Mouse (Mus musculus) liver, embryonic 16.5 days (tissue): ENCODE data around the gene Xlr3c. TPM values are rescaled to one million over a fixed set of nuclear protein-coding genes. Genes with fewer than 3 reads are reported as not detected.
A peak's percentile ranks its signal among the peaks of the same experiment; 100 is the strongest.
"Not testable (repeated sequence)": the region's sequence is repeated elsewhere in the genome, so short reads cannot be mapped to it uniquely, and the experiment has no call there.

Source experiments
- ATAC-seq: fragments of 200-750 bp; cut with Nextera tagmentation; 2 replicates; pipeline ENCODE4 v1.8.0; 2017; ENCODE audit warnings: low read depth, mild to moderate bottlenecking, moderate number of reproducible peaks, moderate library complexity
- H3K27ac ChIP-seq: fragments of 300-500 bp; sonication (generic); 2 replicates; pipeline ENCODE4 v1.5.1; 2014; ENCODE audit warnings: mild to moderate bottlenecking, low read length
- H3K27me3 ChIP-seq: fragments of 300-500 bp; sonication (generic); 2 replicates; pipeline ENCODE4 v1.6.1; 2014; ENCODE audit warnings: low read depth, low read length, mixed read lengths; ENCODE audit not compliant: control insufficient read depth, insufficient read depth
- H3K36me3 ChIP-seq: fragments of 300-500 bp; sonication (generic); 2 replicates; pipeline ENCODE4 v1.6.1; 2014; ENCODE audit warnings: mild to moderate bottlenecking; ENCODE audit not compliant: control insufficient read depth, insufficient read depth
- H3K4me1 ChIP-seq: fragments of 300-500 bp; sonication (generic); 2 replicates; pipeline ENCODE4 v1.6.1; 2014; ENCODE audit warnings: low read depth, low read length, mixed read lengths; ENCODE audit not compliant: control insufficient read depth
- H3K4me2 ChIP-seq: fragments of 300-500 bp; sonication (generic); 2 replicates; pipeline ENCODE4 v1.6.1; 2014; ENCODE audit warnings: low read depth, low read length, mixed read lengths
- H3K4me3 ChIP-seq: fragments of 300-500 bp; sonication (generic); 2 replicates; pipeline ENCODE4 v1.5.1; 2014; ENCODE audit warnings: low read depth, mild to moderate bottlenecking, low read length
- H3K9ac ChIP-seq: fragments of 300-500 bp; sonication (generic); 2 replicates; pipeline ENCODE4 v1.6.1; 2014; ENCODE audit warnings: low read depth, low read length
- H3K9me3 ChIP-seq: fragments of 300-500 bp; sonication (generic); replicated peaks from 2 replicates; pipeline ENCODE4 v1.6.1; 2016; ENCODE audit warnings: low read length; ENCODE audit not compliant: control insufficient read depth
- WGBS: fragments of 180-500 bp; shearing (Covaris S2); extraction: QIAGEN DNeasy Blood & Tissue Kit; methylation state at CpG from one replicate; pipeline ENCODE4 v1.1.7; 2014; ENCODE audit not compliant: insufficient replicate concordance; 5-methylcytosine and 5-hydroxymethylcytosine counted together
- polyA plus RNA-seq: library from polyadenylated mRNA; unstranded; fragments of >200 nt; fragmentation: Nextera tagmentation; extraction: Ambion mirVana; gene quantifications from 2 replicates; pipeline ENCODE4 v1.2.1, GENCODE M21; 2015

The Xlr3c gene
- polyA plus RNA-seq, result not detected in 2 replicates

DNA sequence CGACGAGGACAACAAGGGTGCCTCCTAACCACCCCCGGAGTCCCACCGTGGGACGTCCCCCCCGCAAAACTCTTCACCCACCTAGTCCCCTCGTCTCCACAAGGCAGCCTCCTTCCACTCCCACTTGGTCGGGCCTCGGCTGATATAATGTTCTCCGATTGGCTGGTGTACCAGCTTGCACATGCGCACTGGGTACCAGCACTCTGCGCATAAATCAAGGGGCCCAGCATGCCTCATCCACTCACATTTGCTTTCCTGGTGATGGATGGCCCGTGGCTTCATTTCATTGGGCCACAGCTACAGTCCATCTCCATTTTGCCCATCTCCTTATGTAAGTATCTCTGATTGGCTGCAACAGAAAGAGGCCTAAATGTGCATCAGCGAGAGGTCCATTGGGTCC is at the start of gene Xlr3c:
Xlr3c (minus strand) TSS at position 121 of the 400 bp plus-strand sequence.
- WGBS, result 72% methylated on average over 14 of the region's 14 CpGs
- ATAC-seq, H3K4me3 ChIP-seq, H3K27ac ChIP-seq, H3K27me3 ChIP-seq, H3K36me3 ChIP-seq, H3K4me1 ChIP-seq, H3K9ac ChIP-seq, H3K9me3 ChIP-seq, H3K4me2 ChIP-seq: not testable (repeated sequence)

GRCm38 (mm10) chrX:73312522-73312921 is 47.3 kb upstream of the Xlr3c start:
- 18% methylated on average over 3 of the region's 3 CpGs for WGBS
- Histone ChIP-seq H3K36me3 (no peaks in the 10 kb centered on the region), H3K27ac (no peak overlapping the region), H3K9ac (no peak overlapping the region), H3K9me3 (no peaks in the 10 kb centered on the region), H3K4me1 (no peaks in the 10 kb centered on the region), H3K27me3 (no peaks in the 10 kb centered on the region), H3K4me3 (no peak overlapping the region), H3K4me2 (no peak overlapping the region)
- ATAC-seq, result no peak

- not testable (repeated sequence) for ATAC-seq, H3K4me2 ChIP-seq, H3K9me3 ChIP-seq, H3K27ac ChIP-seq, H3K9ac ChIP-seq, H3K27me3 ChIP-seq, H3K4me1 ChIP-seq, H3K36me3 ChIP-seq, H3K4me3 ChIP-seq
- 57% methylated on average over 9 of the region's 10 CpGs for WGBS
Measured at GRCm38 (mm10) chrX:73295745-73296144, 30.6 kb upstream of the Xlr3c start.

GRCm38 (mm10) chrX:73292876-73293275 is 27.7 kb upstream of the Xlr3c start, which contains the start of the genes Xlr5a and Xlr5c:
TSS of gene Xlr5a (minus strand) at chrX:73292976.
TSS of gene Xlr5c (minus strand) at chrX:73292976.
- H3K4me3 ChIP-seq, H3K4me2 ChIP-seq, H3K9me3 ChIP-seq, H3K9ac ChIP-seq, H3K4me1 ChIP-seq, H3K36me3 ChIP-seq, ATAC-seq, H3K27me3 ChIP-seq, H3K27ac ChIP-seq: not testable (repeated sequence)
- WGBS, result 72% methylated on average over 14 of the region's 17 CpGs

DNA sequence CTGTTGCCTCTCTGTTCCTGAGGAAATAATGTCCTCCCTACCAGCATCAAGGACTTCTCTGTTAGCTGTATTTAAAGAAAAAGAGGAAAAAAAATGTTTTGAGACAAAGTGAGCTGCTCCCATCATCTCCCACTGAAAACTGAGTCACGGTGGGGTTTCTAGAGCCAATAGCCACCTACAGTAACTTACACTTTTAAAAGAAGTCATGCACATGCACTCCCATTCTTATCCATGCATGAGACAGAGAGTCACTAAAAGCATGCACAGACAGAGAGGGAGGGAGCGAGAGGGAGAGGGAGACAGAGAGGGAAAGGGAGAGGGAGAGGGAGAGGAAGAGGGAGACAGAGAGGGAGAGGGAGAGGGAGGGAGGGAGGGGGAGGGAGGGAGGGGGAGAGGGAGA is 2.8 kb downstream of the Xlr3c start:
- WGBS, result 69% methylated on average over 1 of the region's 2 CpGs
- ATAC-seq, H3K9ac ChIP-seq, H3K4me3 ChIP-seq, H3K36me3 ChIP-seq, H3K4me2 ChIP-seq, H3K9me3 ChIP-seq, H3K27me3 ChIP-seq, H3K4me1 ChIP-seq, H3K27ac ChIP-seq: not testable (repeated sequence)

DNA sequence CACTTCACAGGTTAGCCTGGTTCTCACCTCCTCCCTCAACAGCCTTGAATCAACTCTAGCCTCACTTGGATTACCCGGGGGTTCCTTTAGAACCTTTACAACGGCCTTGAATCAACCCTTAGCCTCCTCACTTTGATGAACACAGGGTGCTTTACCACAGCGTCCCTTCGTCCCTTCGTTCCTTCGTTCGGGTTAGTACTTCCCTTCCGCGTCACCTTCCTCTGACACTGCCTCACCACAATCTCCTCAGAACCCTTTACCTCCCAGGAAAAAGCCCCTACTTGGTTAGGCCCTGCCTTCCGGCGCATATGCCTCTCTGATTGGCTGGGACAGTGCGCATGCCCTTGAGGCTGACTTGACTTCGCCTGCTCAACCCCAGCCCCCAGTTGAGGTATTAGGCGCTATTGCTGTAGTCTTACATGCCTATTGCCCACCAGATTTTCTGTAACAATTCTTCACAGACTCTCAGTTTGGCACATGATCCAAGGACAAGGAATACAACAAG is 22.3 kb downstream of the Xlr3c start, which contains the start of gene Xlr4c:
Xlr4c (minus strand) TSS at position 310 of the 505 bp plus-strand sequence.
- ATAC-seq, result not testable (repeated sequence)

GRCm38 (mm10) chrX:73229288-73229687 is 35.9 kb downstream of the Xlr3c start:
- H3K9me3 ChIP-seq, result no peaks in the 10 kb centered on the region
- H3K27ac ChIP-seq, result no peak overlapping the region
- no peak for ATAC-seq
- no peaks in the 10 kb centered on the region for H3K27me3 ChIP-seq
- no peaks in the 10 kb centered on the region; the same call in 1 of the 2 replicates for H3K4me1 ChIP-seq
- 15% methylated on average over 3 of the region's 3 CpGs for WGBS
- H3K9ac ChIP-seq, result no peak overlapping the region; the same call in 1 of the 2 replicates
- peak overlapping the region; percentile 75 for H3K4me2 ChIP-seq
- H3K36me3 ChIP-seq, result no peaks in the 10 kb centered on the region
- peak overlapping the region; percentile 68 for H3K4me3 ChIP-seq

More for the DNA sequence above, 22.3 kb downstream of the Xlr3c start, which contains the start of gene Xlr4c:
- 60% methylated on average over 11 of the region's 14 CpGs for WGBS
- H3K4me1 ChIP-seq, H3K4me3 ChIP-seq, H3K27me3 ChIP-seq, H3K9me3 ChIP-seq, H3K27ac ChIP-seq, H3K36me3 ChIP-seq, H3K9ac ChIP-seq, H3K4me2 ChIP-seq: not testable (repeated sequence)

GRCm38 (mm10) chrX:73228606-73229214 is 36.5 kb downstream of the Xlr3c start:
- Histone ChIP-seq H3K9ac (peak overlapping the region; percentile 67), H3K4me3 (peak overlapping the region; percentile 68), H3K36me3 (no peaks in the 10 kb centered on the region), H3K4me1 (no peaks in the 10 kb centered on the region; the same call in 1 of the 2 replicates), H3K27ac (no peak overlapping the region; the same call in 1 of the 2 replicates), H3K27me3 (no peaks in the 10 kb centered on the region), H3K4me2 (peak overlapping the region; percentile 75), H3K9me3 (no peaks in the 10 kb centered on the region)
- peak; percentile 32 for ATAC-seq
- 13% methylated on average over 51 of the region's 51 CpGs for WGBS

DNA sequence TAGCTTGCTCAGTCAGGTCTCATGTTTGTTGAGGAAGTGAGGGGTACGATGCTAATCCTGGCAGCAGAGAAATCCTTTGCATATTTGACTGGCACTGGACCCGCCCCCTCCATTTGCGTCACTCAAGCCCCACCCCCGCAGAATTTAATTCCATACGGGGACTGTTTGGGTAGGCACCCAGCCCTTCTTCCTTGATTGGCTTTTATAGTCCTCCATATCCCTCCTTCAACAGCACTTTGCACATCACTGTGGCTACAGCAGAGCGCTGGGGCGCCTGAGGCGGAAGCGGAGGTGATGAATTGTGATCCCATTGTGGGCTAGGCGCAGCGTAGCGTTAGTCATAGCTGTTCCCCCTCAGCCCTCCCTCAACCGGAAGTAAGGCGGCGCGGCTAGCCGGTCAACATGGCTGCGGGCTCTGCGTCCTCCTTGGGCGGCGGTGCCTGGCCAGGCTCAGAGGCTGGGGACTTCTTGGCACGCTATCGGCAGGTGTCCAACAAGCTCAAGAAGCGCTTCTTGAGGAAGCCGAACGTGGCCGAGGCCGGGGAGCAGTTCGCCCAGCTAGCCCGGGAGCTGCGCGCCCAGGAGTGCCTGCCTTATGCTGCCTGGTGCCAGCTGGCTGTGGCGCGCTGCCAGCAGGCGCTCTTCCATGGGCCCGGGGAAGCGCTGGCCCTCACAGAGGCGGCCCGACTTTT is 37.1 kb downstream of the Xlr3c start, which contains the start of gene F8a:
F8a (plus strand) TSS at position 378 of the 692 bp plus-strand sequence.
- WGBS, result 20% methylated on average over 39 of the region's 39 CpGs
- Histone ChIP-seq H3K27ac (peak within 1 kb of the TSS; percentile 71), H3K4me2 (peak within 1 kb of the TSS; percentile 75), H3K4me3 (peak within 1 kb of the TSS; percentile 68), H3K36me3 (no peaks in the 10 kb centered on the region), H3K9me3 (no peaks in the 10 kb centered on the region), H3K4me1 (no peaks in the 10 kb centered on the region; the same call in 1 of the 2 replicates), H3K27me3 (no peaks in the 10 kb centered on the region), H3K9ac (peak within 1 kb of the TSS; percentile 67)
- peak; percentile 93 for ATAC-seq
